Comparison of ENCODE assay signal across 16 mouse cellular contexts in genomic region chr3:33350986-33351385, GRCm38 (mm10).
DNase-seq lines count a peak whose midpoint lies in the region; ATAC-seq and TF ChIP-seq lines count a peak whose summit lies in the region.
"Had no signal": no experiment of that assay in that cellular context is flagged by ENCODE, and none has a peak within 500 bp of the region (broad histone marks: within the 10 kb centered on the region; RNA-seq: fewer than 3 reads in every experiment).

No protein-coding gene starts in this region.

- no peak for TF ChIP-seq CTCF in forebrain, postnatal 0 days (IDR thresholded peaks at IDR 0.05; ENCODE audit: low read depth)
- no peak for TF ChIP-seq CTCF in left cerebral cortex, adult 2 months (IDR thresholded peaks at IDR 0.05)

- no peaks in the 10 kb centered on the region for H3K27me3 ChIP-seq in forebrain, postnatal 0 days (ENCODE audit: insufficient read depth, low read length)
- H3K27me3 ChIP-seq in forebrain, embryonic 13.5 days, result no peaks in the 10 kb centered on the region
- H3K27me3 ChIP-seq: hindbrain, embryonic 13.5 days; midbrain, embryonic 15.5 days had no signal

- no peaks in the 10 kb centered on the region for H3K4me1 ChIP-seq in forebrain, postnatal 0 days (ENCODE audit: insufficient read depth)
- H3K4me1 ChIP-seq in forebrain, embryonic 13.5 days, result no peaks in the 10 kb centered on the region
- H3K4me1 ChIP-seq: heart, embryonic 10.5 days; hindbrain, embryonic 13.5 days; midbrain, embryonic 15.5 days had no signal

- peak; percentile 86 for ATAC-seq in forebrain, postnatal 0 days
- ATAC-seq in forebrain, embryonic 13.5 days, result no peak
- ATAC-seq: midbrain, embryonic 15.5 days had no signal

- intact Hi-C loops in left cerebral cortex, adult 2 months (cut with DNase I), result no loop called here

- WGBS in forebrain, postnatal 0 days, result 38% methylated on average over 6 of the region's 6 CpGs
- WGBS in forebrain, embryonic 13.5 days, result 64% methylated on average over 6 of the region's 6 CpGs

- no peak overlapping the region for H3K4me2 ChIP-seq in forebrain, postnatal 0 days (ENCODE audit: low read depth)
- H3K4me2 ChIP-seq in forebrain, embryonic 13.5 days, result no peak overlapping the region
- H3K4me2 ChIP-seq: hindbrain, embryonic 13.5 days; midbrain, embryonic 15.5 days had no signal

- no peaks in the 10 kb centered on the region for H3K36me3 ChIP-seq in forebrain, postnatal 0 days (ENCODE audit: insufficient read depth)
- H3K36me3 ChIP-seq in forebrain, embryonic 13.5 days (ENCODE audit: poor library complexity, severe bottlenecking), result no peaks in the 10 kb centered on the region
- H3K36me3 ChIP-seq: heart, embryonic 10.5 days; hindbrain, embryonic 13.5 days; midbrain, embryonic 15.5 days had no signal

- H3K9ac ChIP-seq in forebrain, postnatal 0 days, result no peak overlapping the region
- H3K9ac ChIP-seq in forebrain, embryonic 13.5 days, result no peak overlapping the region
- H3K9ac ChIP-seq: hindbrain, embryonic 13.5 days; midbrain, embryonic 15.5 days had no signal

- no peak overlapping the region for H3K4me3 ChIP-seq in forebrain, postnatal 0 days (ENCODE audit: low read depth, low read length)
- no peak overlapping the region for H3K4me3 ChIP-seq in forebrain, embryonic 13.5 days
- H3K4me3 ChIP-seq in left cerebral cortex, adult 2 months, result no peak overlapping the region
- H3K4me3 ChIP-seq: erythroblast, embryonic 14.5 days; gastrocnemius, adult 2 months; heart, embryonic 10.5 days; hindbrain, embryonic 13.5 days; midbrain, embryonic 15.5 days had no signal

- no peak overlapping the region for H3K27ac ChIP-seq in forebrain, postnatal 0 days (ENCODE audit: low read depth, low read length)
- no peak overlapping the region for H3K27ac ChIP-seq in forebrain, embryonic 13.5 days
- H3K27ac ChIP-seq in left cerebral cortex, adult 2 months, result peak overlapping the region; percentile 53
- H3K27ac ChIP-seq: gastrocnemius, adult 2 months; heart, embryonic 10.5 days; hindbrain, embryonic 13.5 days; midbrain, embryonic 15.5 days had no signal

- DNase-seq in forebrain, postnatal 0 days, result peak; percentile 58
- DNase-seq in left cerebral cortex, adult 2 months (ENCODE audit: extremely low spot score in 1 of 2, low spot score in 2 of 2), result no peak
- DNase-seq in left cerebral cortex, adult 11 months (ENCODE audit: low spot score), result no peak
- peak; percentile 61 to 73 for DNase-seq in right cerebral cortex, postnatal 10 days (ENCODE audit: low spot score in 2 of 2)
- no peak for DNase-seq in right cerebral cortex, postnatal 25 days
- DNase-seq in right cerebral cortex, postnatal 14 days, result peak; percentile 27
- no peak for DNase-seq in cerebellum, adult 8-10 months
- DNase-seq: cerebellum, adult 2 months; embryo, embryonic 11 days; gastrocnemius, adult 2 months; kidney, adult 8-10 months had no signal

- H3K9me3 ChIP-seq in forebrain, postnatal 0 days (ENCODE audit: low read length), result no peaks in the 10 kb centered on the region
- no peaks in the 10 kb centered on the region for H3K9me3 ChIP-seq in forebrain, embryonic 13.5 days (replicated peaks)
- H3K9me3 ChIP-seq: heart, embryonic 10.5 days; hindbrain, embryonic 13.5 days; midbrain, embryonic 15.5 days had no signal

Comparison
In these comparisons a context has a peak if more than half of its experiments do, and no peak if none do; other contexts are left out.
1. DNase-seq: peak in forebrain, postnatal 0 days (single experiment), right cerebral cortex, postnatal 10 days (2 of 2) and right cerebral cortex, postnatal 14 days (single experiment); none in left cerebral cortex, adult 2 months (0 of 2), left cerebral cortex, adult 11 months (single experiment), right cerebral cortex, postnatal 25 days (single experiment) and cerebellum, adult 8-10 months (single experiment).